Mouse (Mus musculus): Measurements from ENCODE around the gene Paox. TPM values are rescaled to one million over a fixed set of nuclear protein-coding genes. Genes with fewer than 3 reads are reported as not detected.
A peak's percentile ranks its signal among the peaks of the same experiment; 100 is the strongest.

Paox gene
- total and polyA plus RNA-seq, 3 experiments = 0.25 TPM; not detected in 2

- H3K4me3 ChIP-seq (ENCODE audit: control insufficient read depth in 1 of 2, insufficient read depth in 1 of 2, low read depth in 2 of 2, low read length in 2 of 2) = no peak overlapping the region
- DNase-seq (ENCODE audit: low read depth, low spot score) = peak; percentile 39
- no peaks in the 10 kb centered on the region for H3K9me3 ChIP-seq (replicated peaks; ENCODE audit: insufficient read depth, low read length)
- H3K36me3 ChIP-seq (ENCODE audit: control insufficient read depth in 1 of 2, insufficient read depth in 2 of 2, low read length in 2 of 2) = peaks cover 0 to 16% of the 10 kb centered on the region in 2 experiments; a peak in 2 of 4 replicates
- H3K4me1 ChIP-seq (ENCODE audit: control insufficient read depth in 1 of 2, insufficient read depth in 2 of 2, low read length in 2 of 2) = peaks cover 0 to 21% of the 10 kb centered on the region in 2 experiments; a peak in 2 of 4 replicates
- H3K9ac ChIP-seq (ENCODE audit: control insufficient read depth, low read depth, low read length, poor library complexity, severe bottlenecking) = no peak overlapping the region
- no peaks in the 10 kb centered on the region for H3K27me3 ChIP-seq (ENCODE audit: control insufficient read depth in 1 of 2, insufficient read depth in 2 of 2, low read length in 2 of 2)
- no peak overlapping the region for H3K27ac ChIP-seq (ENCODE audit: control insufficient read depth, low read depth, low read length)
- peaks cover 2% of the 10 kb centered on the region; the same call in 1 of the 2 replicates for H3K79me2 ChIP-seq (ENCODE audit: control insufficient read depth, insufficient read depth, low read length, poor library complexity)
- no peak for TF ChIP-seq RAD21 (IDR thresholded peaks at IDR 0.05; ENCODE audit: low read depth, low read length)
- TF ChIP-seq GABPA (IDR thresholded peaks at IDR 0.05; ENCODE audit: low read depth, low read length) = no peak
- TF ChIP-seq BHLHE40 (IDR thresholded peaks at IDR 0.05; ENCODE audit: borderline replicate concordance, low read depth, low read length) = no peak
- no peak for TF ChIP-seq MAX (IDR thresholded peaks at IDR 0.05; ENCODE audit: low read length)
- no peak for TF ChIP-seq TCF12 (IDR thresholded peaks at IDR 0.05; ENCODE audit: low read depth, low read length)
- no peak for TF ChIP-seq EP300 (IDR thresholded peaks at IDR 0.05; ENCODE audit: low read depth in 1 of 2, low read length in 2 of 2)
- TF ChIP-seq CTCF (IDR thresholded peaks at IDR 0.05 in 2 of 3, conservative IDR thresholded peaks at IDR 0.05 in 1 of 3; ENCODE audit: control insufficient read depth in 1 of 3, insufficient read depth in 1 of 3, low read depth in 2 of 3, low read length in 3 of 3, poor library complexity in 1 of 3, severe bottlenecking in 1 of 3) = no peak
- no peak for TF ChIP-seq SMC3 (IDR thresholded peaks at IDR 0.05; ENCODE audit: low read depth, low read length)
- no peak for TF ChIP-seq UBTF (IDR thresholded peaks at IDR 0.05; ENCODE audit: borderline replicate concordance, insufficient read depth, low read depth, low read length)
Measured at GRCm38 (mm10) chr7:140135106-140135770, 19.6 kb downstream of the Paox start.

- H3K27ac ChIP-seq (ENCODE audit: control insufficient read depth, low read depth, low read length) = peak within 1 kb of the TSS; percentile 86
- H3K4me1 ChIP-seq (ENCODE audit: control insufficient read depth in 1 of 2, insufficient read depth in 2 of 2, low read length in 2 of 2) = peaks cover 0 to 17% of the 10 kb centered on the region in 2 experiments; a peak in 2 of 4 replicates
- H3K9ac ChIP-seq (ENCODE audit: control insufficient read depth, low read depth, low read length, poor library complexity, severe bottlenecking) = peak within 1 kb of the TSS; percentile 97
- peaks cover 0 to 16% of the 10 kb centered on the region in 2 experiments; a peak in 2 of 4 replicates for H3K36me3 ChIP-seq (ENCODE audit: control insufficient read depth in 1 of 2, insufficient read depth in 2 of 2, low read length in 2 of 2)
- H3K79me2 ChIP-seq (ENCODE audit: control insufficient read depth, insufficient read depth, low read length, poor library complexity) = peaks cover 2% of the 10 kb centered on the region; the same call in 1 of the 2 replicates
- no peaks in the 10 kb centered on the region for H3K27me3 ChIP-seq (ENCODE audit: control insufficient read depth in 1 of 2, insufficient read depth in 2 of 2, low read length in 2 of 2)
- H3K4me3 ChIP-seq (ENCODE audit: control insufficient read depth in 1 of 2, insufficient read depth in 1 of 2, low read depth in 2 of 2, low read length in 2 of 2) = peak within 1 kb of the TSS; percentile 66 to 93
- no peaks in the 10 kb centered on the region for H3K9me3 ChIP-seq (replicated peaks; ENCODE audit: insufficient read depth, low read length)
- peak; percentile 96 for DNase-seq (ENCODE audit: low read depth, low spot score)
- TF ChIP-seq TBP (IDR thresholded peaks at IDR 0.05; ENCODE audit: low read depth, low read length) = peak; percentile 89
- no peak; a peak in 1 of 4 replicates for TF ChIP-seq EP300 (IDR thresholded peaks at IDR 0.05; ENCODE audit: low read depth in 1 of 2, low read length in 2 of 2)
- TF ChIP-seq POLR2AphosphoS5 (IDR thresholded peaks at IDR 0.05; ENCODE audit: borderline replicate concordance, low read depth, low read length) = no peak
- peak; percentile 84 to 92 for TF ChIP-seq POLR2A (IDR thresholded peaks at IDR 0.05; ENCODE audit: control insufficient read depth in 1 of 2, insufficient read depth in 1 of 2, low read depth in 1 of 2, low read length in 2 of 2, poor library complexity in 1 of 2)
- no peak for TF ChIP-seq RCOR1 (IDR thresholded peaks at IDR 0.05; ENCODE audit: low read depth, low read length)
- peak; percentile 62 for TF ChIP-seq ZMIZ1 (IDR thresholded peaks at IDR 0.05; ENCODE audit: low read depth, low read length)
- TF ChIP-seq MEF2A (IDR thresholded peaks at IDR 0.05; ENCODE audit: extremely low read depth, insufficient replicate concordance, low read depth, low read length, poor library complexity, severe bottlenecking) = 0 out of 2 replicates have a peak, but pooled peaks have one; percentile 4
- peak; percentile 91 for TF ChIP-seq NRF1 (IDR thresholded peaks at IDR 0.05; ENCODE audit: insufficient read depth, low read depth, low read length, poor library complexity, severe bottlenecking)
- peak; percentile 94 for TF ChIP-seq MXI1 (IDR thresholded peaks at IDR 0.05; ENCODE audit: low read depth, low read length)
- TF ChIP-seq CHD1 (IDR thresholded peaks at IDR 0.05; ENCODE audit: low read depth, low read length) = no peak
- TF ChIP-seq ETS1 (IDR thresholded peaks at IDR 0.05; ENCODE audit: low read depth, low read length) = peak; percentile 33; the same call in 1 of the 2 replicates
- TF ChIP-seq GATA1 (IDR thresholded peaks at IDR 0.05; ENCODE audit: low read depth, low read length) = no peak
- peak; percentile 78; the same call in 1 of the 2 replicates for TF ChIP-seq KAT2A (conservative IDR thresholded peaks at IDR 0.05; ENCODE audit: low read depth, low read length)
- no peak for TF ChIP-seq ZNF384 (IDR thresholded peaks at IDR 0.05; ENCODE audit: low read depth, low read length)
- peak; percentile 86 for TF ChIP-seq TCF12 (IDR thresholded peaks at IDR 0.05; ENCODE audit: low read depth, low read length)
- peak; percentile 96 for TF ChIP-seq MAX (IDR thresholded peaks at IDR 0.05; ENCODE audit: low read length)
- peak; percentile 82 for TF ChIP-seq USF1 (IDR thresholded peaks at IDR 0.05; ENCODE audit: low read depth, low read length)
- no peak for TF ChIP-seq MYB (IDR thresholded peaks at IDR 0.05; ENCODE audit: low read depth, low read length)
- peak; percentile 93 for TF ChIP-seq HCFC1 (IDR thresholded peaks at IDR 0.05; ENCODE audit: low read depth, low read length)
- TF ChIP-seq JUND (IDR thresholded peaks at IDR 0.05; ENCODE audit: low read depth, low read length) = no peak
- peak; percentile 84 for TF ChIP-seq NELFE (IDR thresholded peaks at IDR 0.05; ENCODE audit: low read depth, low read length)
- TF ChIP-seq RAD21 (IDR thresholded peaks at IDR 0.05; ENCODE audit: low read depth, low read length) = no peak
Measured at GRCm38 (mm10) chr7:140137135-140138020, 21.8 kb downstream of the Paox start, which contains the start of gene Mtg1. TSS of gene Mtg1 (plus strand) at chr7:140137564.
